In the genomic region with DNA sequence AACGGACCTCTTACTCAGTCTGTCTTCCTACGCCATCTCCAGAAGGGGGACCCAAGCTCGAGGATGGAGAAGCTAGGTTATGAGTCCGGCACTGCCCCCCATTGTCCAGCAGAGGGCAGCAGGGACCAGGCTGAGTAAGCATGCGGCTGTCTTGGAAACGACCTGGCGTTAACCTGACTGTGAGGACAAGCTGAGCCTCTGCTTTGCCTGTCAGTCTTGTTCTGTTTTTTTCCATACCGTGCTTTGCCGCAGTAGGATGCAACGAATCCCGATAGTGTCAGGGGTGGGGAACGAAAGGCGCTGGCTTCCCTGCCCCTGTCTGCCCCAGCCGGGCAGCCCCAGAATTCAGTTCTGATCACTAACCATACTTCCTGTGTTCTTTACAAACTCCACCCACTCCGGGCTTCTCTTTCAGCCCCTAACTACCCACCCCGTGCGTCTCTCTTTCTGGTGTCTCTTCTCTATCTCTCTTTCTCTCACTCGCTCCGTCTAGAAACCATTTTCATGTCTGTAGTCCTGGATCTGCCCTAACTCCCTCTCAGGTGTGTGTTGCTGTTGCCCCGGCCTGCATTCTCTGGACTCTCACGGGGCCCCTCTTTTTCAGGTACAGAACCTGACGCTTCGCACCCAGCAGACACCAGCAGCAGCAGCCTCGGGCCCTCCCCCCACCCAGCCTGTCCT, we compare ENCODE assay signal across 8 mouse cellular contexts. TPM values are rescaled to one million over a fixed set of nuclear protein-coding genes. Genes with fewer than 3 reads are reported as not detected.
A peak's percentile ranks its signal among the peaks of the same experiment; 100 is the strongest.
DNase-seq lines count a peak whose midpoint lies in the region; ATAC-seq and TF ChIP-seq lines count a peak whose summit lies in the region.

No protein-coding gene starts in this region.

- WGBS in heart, embryonic 15.5 days: 7% methylated on average over 24 of the region's 24 CpGs
- WGBS in liver, embryonic 14.5 days (ENCODE audit: insufficient replicate concordance): 6% methylated on average over 24 of the region's 24 CpGs
- 9% methylated on average over 24 of the region's 24 CpGs for WGBS in neural tube, embryonic 12.5 days

- H3K9ac ChIP-seq in heart, embryonic 15.5 days: 0 out of 2 replicates have a peak overlapping the region, but pooled peaks have one; percentile 28
- H3K9ac ChIP-seq in liver, embryonic 14.5 days (replicated peaks): peak overlapping the region; percentile 41
- H3K9ac ChIP-seq in neural tube, embryonic 12.5 days: peak overlapping the region; percentile 35; the same call in 1 of the 2 replicates

- peak; percentile 94 for ATAC-seq in CD4-positive, CD25-positive, alpha-beta regulatory T cell, adult 4 months
- ATAC-seq in heart, embryonic 15.5 days (replicated peaks; ENCODE audit: insufficient number of reproducible peaks, insufficient read depth, low FRiP score, low read depth): peak; percentile 59
- ATAC-seq in liver, embryonic 14.5 days (ENCODE audit: insufficient read depth): peak; percentile 70; the same call in 1 of the 2 replicates
- ATAC-seq in neural tube, embryonic 12.5 days (ENCODE audit: low FRiP score, low read depth): peak; percentile 26

- no peak overlapping the region for H3K27ac ChIP-seq in heart, embryonic 15.5 days
- H3K27ac ChIP-seq in liver, embryonic 14.5 days: no peak overlapping the region
- no peak overlapping the region for H3K27ac ChIP-seq in neural tube, embryonic 12.5 days

- H3K27me3 ChIP-seq in heart, embryonic 15.5 days: peaks cover 43% of the 10 kb centered on the region
- no peaks in the 10 kb centered on the region for H3K27me3 ChIP-seq in liver, embryonic 14.5 days (ENCODE audit: control insufficient read depth, insufficient read depth, low read length)
- H3K27me3 ChIP-seq in neural tube, embryonic 12.5 days (replicated peaks): 0 out of 2 replicates have a peak, but pooled peaks cover 2% of the 10 kb centered on the region

- no peak for TF ChIP-seq EP300 in liver, embryonic 14.5 days (IDR thresholded peaks at IDR 0.05; ENCODE audit: low read depth)

- TF ChIP-seq CTCF in liver, embryonic 14.5 days (IDR thresholded peaks at IDR 0.05; ENCODE audit: low read depth): peak; percentile 100

- peaks cover 39% of the 10 kb centered on the region for H3K4me1 ChIP-seq in heart, embryonic 15.5 days (replicated peaks)
- H3K4me1 ChIP-seq in liver, embryonic 14.5 days (replicated peaks; ENCODE audit: control insufficient read depth in 2 of 2, insufficient read depth in 2 of 2, low read length in 1 of 2): peaks cover 3 to 8% of the 10 kb centered on the region in 2 experiments; a peak in 3 of 4 replicates
- peaks cover 48% of the 10 kb centered on the region for H3K4me1 ChIP-seq in neural tube, embryonic 12.5 days

- DNase-seq in c-Kit-negative CD71-positive TER-119-positive erythroid progenitor cells, embryonic 14.5 days (ENCODE audit: low read depth, low spot score): peak; percentile 72
- DNase-seq in fibroblast of lung, adult 2 months (ENCODE audit: low read depth): peak; percentile 91
- peak; percentile 91 to 92 for DNase-seq in kidney, postnatal 25 days
- DNase-seq in liver, embryonic 14.5 days (ENCODE audit: low read depth in 3 of 3, low spot score in 3 of 3): peak; percentile 71 to 82 (median 73)
- DNase-seq in telencephalon, adult 2 months (ENCODE audit: low read depth, low spot score): peak; percentile 87

- H3K4me3 ChIP-seq in heart, embryonic 15.5 days: peak overlapping the region; percentile 42
- H3K4me3 ChIP-seq in liver, embryonic 14.5 days (ENCODE audit: insufficient read depth in 1 of 2, low read depth in 2 of 2, low read length in 2 of 2): peak overlapping the region; percentile 38 to 62
- H3K4me3 ChIP-seq in neural tube, embryonic 12.5 days: no peak overlapping the region

- no peaks in the 10 kb centered on the region for H3K36me3 ChIP-seq in heart, embryonic 15.5 days
- H3K36me3 ChIP-seq in liver, embryonic 14.5 days (replicated peaks; ENCODE audit: control insufficient read depth, insufficient read depth, low read depth): no peaks in the 10 kb centered on the region
- H3K36me3 ChIP-seq in neural tube, embryonic 12.5 days: peaks cover 17% of the 10 kb centered on the region

- no peaks in the 10 kb centered on the region for H3K9me3 ChIP-seq in heart, embryonic 15.5 days (replicated peaks)
- no peaks in the 10 kb centered on the region for H3K9me3 ChIP-seq in liver, embryonic 14.5 days (ENCODE audit: control insufficient read depth, low read length)
- no peaks in the 10 kb centered on the region for H3K9me3 ChIP-seq in neural tube, embryonic 12.5 days

- peak overlapping the region; percentile 71 for H3K4me2 ChIP-seq in heart, embryonic 15.5 days
- H3K4me2 ChIP-seq in liver, embryonic 14.5 days (ENCODE audit: low read depth): peak overlapping the region; percentile 68
- peak overlapping the region; percentile 55 for H3K4me2 ChIP-seq in neural tube, embryonic 12.5 days (replicated peaks)

RNA-seq across cellular contexts. Expression of gene A3galt2, which starts 43.6 kb away (rescaled TPM):
- under 1 TPM; 0.18 to 0.22 TPM for polyA plus RNA-seq in CD4-positive, CD25-positive, alpha-beta regulatory T cell, adult 4 months (2017; shearing (Covaris generic))
- polyA plus RNA-seq in heart, embryonic 15.5 days (2015; fragmentation: Nextera tagmentation; extraction: Ambion mirVana): 0.04 TPM in 1 of 2 replicates, not detected in the other
- polyA plus RNA-seq in liver, embryonic 14.5 days (2012; rRNA removed): 0.06 and 0.09 TPM in 2 replicates
- 0.04 TPM in 1 of 2 replicates, not detected in the other for polyA plus RNA-seq in liver, embryonic 14.5 days (2014; fragmentation: Nextera tagmentation; extraction: Ambion mirVana)
- polyA plus RNA-seq in neural tube, embryonic 12.5 days (2016; fragmentation: Nextera tagmentation; extraction: Ambion mirVana): 0.46 and 0.54 TPM in 2 replicates

RNA-seq across cellular contexts. Expression of gene Phc2, which starts 57.1 kb away (rescaled TPM):
- 10 to 100 TPM; 13.1 to 14.1 TPM for polyA plus RNA-seq in CD4-positive, CD25-positive, alpha-beta regulatory T cell, adult 4 months (2017; shearing (Covaris generic))
- polyA plus RNA-seq in heart, embryonic 15.5 days (2015; fragmentation: Nextera tagmentation; extraction: Ambion mirVana): 28.5 and 40.2 TPM in 2 replicates
- polyA plus RNA-seq in liver, embryonic 14.5 days (2012; rRNA removed): 14.9 and 17.1 TPM in 2 replicates
- polyA plus RNA-seq in liver, embryonic 14.5 days (2014; fragmentation: Nextera tagmentation; extraction: Ambion mirVana): 8.8 and 14.7 TPM in 2 replicates
- 163 and 167 TPM in 2 replicates for polyA plus RNA-seq in neural tube, embryonic 12.5 days (2016; fragmentation: Nextera tagmentation; extraction: Ambion mirVana)

Comparison
In these comparisons a context has a peak if more than half of its experiments do, and no peak if none do; other contexts are left out.
1. ATAC-seq: peak in every context shown above with its lines; median percentile 94 in CD4-positive, CD25-positive, alpha-beta regulatory T cell, adult 4 months; 70 in liver, embryonic 14.5 days; 59 in heart, embryonic 15.5 days; 26 in neural tube, embryonic 12.5 days.